Mouse (Mus musculus) layer of hippocampus, postnatal 36 days (tissue): ENCODE measurements around the gene Setd5. TPM values are rescaled to one million over a fixed set of nuclear protein-coding genes. Genes with fewer than 3 reads are reported as not detected.

ENCODE experiments used
- DNase-seq, 2 experiments: peaks; one replicate each; pipeline ENCODE4 v3.0.0; 2022
- total RNA-seq, 2 experiments: library from RNA; stranded (reverse); gene quantifications; 2 replicates each; pipeline ENCODE4 v1.2.3; 2021

The Setd5 gene
- total RNA-seq, 2 experiments from 2014 or later: 103 to 117 TPM

DNA sequence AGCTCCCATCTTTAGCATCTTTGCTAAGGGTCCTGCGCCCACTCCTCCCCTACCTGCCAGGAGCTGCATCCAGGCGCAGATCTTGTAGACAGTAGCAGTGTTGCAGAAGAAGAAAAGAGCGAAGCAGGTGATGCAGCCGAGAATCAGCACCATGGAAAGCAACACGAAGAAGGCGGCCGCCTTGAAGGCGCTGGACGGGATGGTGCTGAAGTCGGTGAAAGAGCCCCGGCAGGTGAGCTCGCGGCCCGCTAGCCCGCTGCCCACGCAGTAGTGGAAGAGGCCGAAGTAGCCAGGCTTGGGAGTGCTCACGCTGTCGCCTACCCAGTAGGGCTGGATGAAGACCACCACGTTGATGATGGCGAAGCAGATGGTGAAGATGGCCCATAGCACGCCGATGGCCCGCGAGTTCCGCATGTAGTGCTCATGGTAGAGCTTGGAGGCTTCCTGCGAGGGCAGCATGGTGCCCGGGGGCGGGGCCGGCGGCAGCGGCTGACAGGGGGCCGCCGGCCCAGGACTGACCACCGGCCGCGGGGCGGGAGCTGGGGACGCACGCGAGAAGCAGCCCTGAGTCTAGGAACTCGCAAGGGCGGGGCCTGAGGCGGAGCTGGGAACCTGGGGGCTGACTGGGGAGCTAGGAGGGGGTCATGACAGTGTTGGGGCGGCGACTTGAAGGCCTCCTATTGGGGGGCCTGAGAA, 116.7 kb downstream of the Setd5 start:
- no peak for DNase-seq

DNA sequence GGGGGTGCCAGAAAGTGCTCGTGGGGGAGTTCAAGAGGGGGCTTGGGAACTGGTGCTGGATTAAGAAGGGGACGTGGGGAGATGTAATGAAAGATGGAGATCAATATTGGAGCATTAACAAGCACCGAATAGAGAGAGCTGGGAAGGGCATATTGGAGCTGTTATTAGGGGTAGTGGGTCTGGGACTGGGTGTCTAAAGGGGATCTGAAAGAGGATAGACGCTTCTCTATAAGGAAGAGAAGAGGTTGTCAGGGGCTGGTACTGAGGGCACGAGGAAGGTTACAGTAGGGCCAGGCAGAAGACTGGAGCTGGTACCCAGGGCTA, 117.3 kb downstream of the Setd5 start:
- DNase-seq: no peak

DNA sequence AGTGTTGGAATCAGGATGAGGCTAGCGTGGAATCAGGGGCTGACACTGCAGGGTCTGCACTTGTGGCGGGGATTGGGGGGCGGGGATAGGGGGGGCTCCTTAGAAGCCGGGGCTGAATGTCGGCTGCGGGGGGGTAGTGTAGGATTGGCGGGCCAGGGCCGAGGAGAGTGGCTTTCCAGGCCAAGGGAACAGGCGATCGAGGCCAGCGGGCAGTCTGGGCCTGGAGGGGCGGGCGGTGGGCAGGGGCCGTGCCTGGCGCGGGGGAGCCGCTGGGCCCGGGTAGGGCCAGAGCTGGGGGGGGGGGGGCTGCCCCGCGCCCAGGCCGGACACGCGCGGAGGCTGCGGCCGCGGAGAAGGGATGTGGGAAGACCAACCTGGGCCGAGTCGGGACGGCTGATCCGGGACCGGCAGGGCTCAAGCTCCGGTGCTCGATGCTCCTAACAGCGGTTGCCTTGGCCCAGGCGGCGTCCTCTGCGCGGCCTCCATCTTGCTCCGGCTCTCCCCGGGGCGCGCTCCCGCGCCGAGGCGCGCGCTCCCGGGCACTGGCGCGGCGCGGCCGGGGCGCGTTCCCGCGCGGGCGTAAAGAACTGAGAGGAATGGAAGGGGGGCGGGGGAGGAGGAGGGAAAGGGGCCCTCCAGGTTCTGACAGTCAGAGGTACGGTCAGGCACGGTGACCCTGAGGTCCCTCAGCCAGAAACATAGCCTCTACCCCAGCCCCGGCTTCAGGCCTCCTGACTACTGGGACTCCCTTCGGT, 117.9 kb downstream of the Setd5 start, which contains the start of gene Lhfpl4:
Gene Lhfpl4, minus strand, starts transcription at position 544 of the 755 bp plus-strand sequence.
- peak; percentile 52 to 62 for DNase-seq

DNA sequence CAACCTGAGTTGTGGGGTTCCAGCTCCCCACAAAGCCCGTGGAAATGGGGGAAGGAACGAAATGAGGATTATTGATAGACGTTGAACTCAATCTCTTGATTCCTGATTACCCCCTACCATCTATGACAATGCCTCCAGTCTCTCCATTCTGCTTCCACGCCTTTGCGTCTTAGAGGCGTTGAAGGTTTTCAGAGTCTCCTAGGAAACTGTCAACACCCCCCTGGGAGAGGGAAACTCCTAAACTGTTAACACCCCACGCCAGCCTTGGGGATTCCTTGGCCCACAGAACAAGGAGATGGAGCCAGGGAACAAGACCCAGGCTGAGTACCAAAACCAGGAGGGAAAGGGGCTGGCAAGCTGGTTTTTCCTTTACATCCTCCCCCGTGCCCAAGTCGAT, 118.4 kb downstream of the Setd5 start:
- DNase-seq: no peak

Other genes with a start within 250 kb of the Setd5 start
- gene Srgap3, start 130.1 kb upstream of the Setd5 start, total RNA-seq: 100 to 1,000 TPM; 276 to 301 TPM
- 10 to 100 TPM; 33.1 to 42.0 TPM for gene Thumpd3, start 31.1 kb upstream of the Setd5 start, total RNA-seq
- 10 to 100 TPM; 75.6 to 78.2 TPM for gene Lhfpl4, start 118.0 kb downstream of the Setd5 start, total RNA-seq
- 10 to 100 TPM; 12.6 to 14.5 TPM for gene Mtmr14, start 160.5 kb downstream of the Setd5 start, total RNA-seq
- 10 to 100 TPM; 17.6 to 22.7 TPM for gene Cpne9, start 204.9 kb downstream of the Setd5 start, total RNA-seq
- 10 to 100 TPM; 36.3 to 39.4 TPM for gene Brpf1, start 229.8 kb downstream of the Setd5 start, total RNA-seq
- 1 to 10 TPM; 8.3 to 9.5 TPM for gene Ogg1, start 249.6 kb downstream of the Setd5 start, total RNA-seq